Mouse (Mus musculus) stomach, embryonic 15.5 days (tissue): ENCODE data around the gene Ccdc149. TPM values are rescaled to one million over a fixed set of nuclear protein-coding genes. Genes with fewer than 3 reads are reported as not detected.
A peak's percentile ranks its signal among the peaks of the same experiment; 100 is the strongest.

Experiments
- ATAC-seq: fragments of 200-750 bp; cut with Nextera tagmentation; 2 replicates; pipeline ENCODE4 v1.8.0; 2017; ENCODE audit warnings: low read depth, moderate number of reproducible peaks, moderate TSS enrichment; ENCODE audit not compliant: insufficient read depth, low FRiP score
- H3K27ac ChIP-seq: fragments of 300-500 bp; sonication (generic); 2 replicates; pipeline ENCODE4 v1.5.1; 2015; ENCODE audit warnings: mild to moderate bottlenecking, inconsistent platforms
- H3K27me3 ChIP-seq: fragments of 300-500 bp; sonication (generic); replicated peaks from 2 replicates; pipeline ENCODE4 v1.6.1; 2015; ENCODE audit warnings: inconsistent platforms
- H3K36me3 ChIP-seq: fragments of 300-500 bp; sonication (generic); 2 replicates; pipeline ENCODE4 v1.6.1; 2015; ENCODE audit warnings: inconsistent platforms
- H3K4me1 ChIP-seq: fragments of 300-500 bp; sonication (generic); 2 replicates; pipeline ENCODE4 v1.6.1; 2015; ENCODE audit warnings: inconsistent platforms
- H3K4me2 ChIP-seq: fragments of 300-500 bp; sonication (generic); 2 replicates; pipeline ENCODE4 v1.6.1; 2015; ENCODE audit warnings: mild to moderate bottlenecking, inconsistent platforms
- H3K4me3 ChIP-seq: fragments of 300-500 bp; sonication (generic); replicated peaks from 2 replicates; pipeline ENCODE4 v1.5.1; 2015; ENCODE audit warnings: inconsistent platforms
- H3K9ac ChIP-seq: fragments of 300-500 bp; sonication (generic); 2 replicates; pipeline ENCODE4 v1.6.1; 2015; ENCODE audit warnings: inconsistent platforms
- H3K9me3 ChIP-seq: fragments of 300-500 bp; sonication (generic); 2 replicates; pipeline ENCODE4 v1.6.1; 2016; ENCODE audit warnings: inconsistent platforms
- WGBS: fragments of 180-500 bp; shearing (Covaris S2); methylation state at CpG from one replicate; pipeline ENCODE4 v1.1.7; 2015; 5-methylcytosine and 5-hydroxymethylcytosine counted together
- polyA plus RNA-seq: library from polyadenylated mRNA; unstranded; fragments of >200 nt; fragmentation: Nextera tagmentation; extraction: Ambion mirVana; gene quantifications from 2 replicates; pipeline ENCODE4 v1.2.1, GENCODE M21; 2015

The Ccdc149 gene
- polyA plus RNA-seq, 1 experiment from 2014 or later: 4.7 TPM

DNA sequence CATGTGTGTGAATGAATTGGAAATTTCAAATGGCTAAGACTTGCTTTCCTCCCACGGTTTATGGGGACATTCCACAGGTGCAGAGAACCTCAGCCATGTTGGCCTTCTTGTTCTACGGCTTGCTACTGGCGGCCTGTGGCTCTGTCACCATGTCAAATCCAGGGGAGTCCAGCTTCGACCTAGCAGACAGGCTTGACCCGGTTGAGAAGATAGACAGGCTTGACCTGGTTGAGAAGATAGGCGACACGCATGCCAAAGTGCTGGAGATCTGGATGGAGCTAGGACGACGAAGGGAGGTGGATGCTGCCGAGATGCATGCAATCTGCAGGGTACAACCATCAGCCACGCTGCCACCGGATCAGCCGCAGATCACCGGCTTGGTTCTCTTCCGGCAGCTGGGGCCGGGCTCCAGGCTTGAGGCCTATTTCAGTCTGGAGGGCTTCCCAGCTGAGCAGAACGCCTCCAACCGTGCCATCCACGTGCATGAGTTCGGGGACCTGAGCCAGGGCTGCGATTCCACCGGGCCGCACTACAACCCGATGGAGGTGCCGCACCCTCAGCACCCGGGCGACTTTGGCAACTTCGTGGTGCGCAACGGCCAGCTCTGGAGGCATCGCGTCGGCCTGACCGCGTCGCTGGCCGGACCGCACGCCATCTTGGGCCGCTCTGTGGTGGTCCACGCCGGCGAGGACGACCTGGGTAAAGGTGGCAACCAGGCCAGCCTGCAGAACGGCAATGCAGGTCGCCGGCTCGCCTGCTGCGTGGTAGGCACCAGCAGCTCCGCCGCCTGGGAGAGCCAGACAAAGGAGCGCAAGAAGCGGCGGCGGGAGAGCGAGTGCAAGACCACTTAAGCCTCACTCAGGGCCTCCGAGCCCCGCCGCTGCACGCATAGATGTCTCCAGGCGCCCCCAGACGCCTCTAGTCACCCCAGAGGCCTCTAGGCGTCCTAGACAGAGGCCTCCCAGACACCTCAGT lies 103.2 kb downstream of the Ccdc149 start:
- Histone ChIP-seq H3K27ac (no peak overlapping the region), H3K36me3 (no peaks in the 10 kb centered on the region), H3K27me3 (no peaks in the 10 kb centered on the region), H3K4me3 (no peak overlapping the region; the same call in 1 of the 2 replicates), H3K4me2 (peak overlapping the region; percentile 36), H3K9me3 (no peaks in the 10 kb centered on the region), H3K4me1 (no peaks in the 10 kb centered on the region), H3K9ac (no peak overlapping the region)
- ATAC-seq: no peak
- 53% methylated on average over 63 of the region's 63 CpGs for WGBS

DNA sequence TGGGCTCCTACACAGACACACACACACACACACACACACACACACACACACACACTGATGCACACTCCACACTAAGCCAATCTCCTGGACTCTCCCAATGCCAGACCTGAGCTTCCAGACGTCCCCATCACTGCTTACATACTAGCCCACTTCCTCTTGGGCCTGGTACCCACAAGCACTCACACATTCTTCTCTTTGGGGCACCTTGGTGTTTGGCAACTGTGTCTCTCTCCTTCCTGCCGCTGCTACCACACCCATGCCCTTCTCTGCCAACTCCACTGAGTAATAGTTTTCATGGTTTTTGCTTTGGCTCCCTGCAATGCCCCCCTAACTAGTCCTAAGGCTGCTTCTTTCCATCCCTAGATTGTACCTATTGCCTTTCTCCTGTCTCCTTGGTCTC lies 104.7 kb downstream of the Ccdc149 start:
- Histone ChIP-seq H3K9ac (no peak overlapping the region), H3K36me3 (no peaks in the 10 kb centered on the region), H3K4me1 (no peaks in the 10 kb centered on the region), H3K27ac (no peak overlapping the region), H3K27me3 (no peaks in the 10 kb centered on the region), H3K4me3 (no peak overlapping the region), H3K4me2 (no peak overlapping the region), H3K9me3 (no peaks in the 10 kb centered on the region)
- ATAC-seq: no peak
- WGBS: 77% methylated on average over 2 of the region's 2 CpGs

DNA sequence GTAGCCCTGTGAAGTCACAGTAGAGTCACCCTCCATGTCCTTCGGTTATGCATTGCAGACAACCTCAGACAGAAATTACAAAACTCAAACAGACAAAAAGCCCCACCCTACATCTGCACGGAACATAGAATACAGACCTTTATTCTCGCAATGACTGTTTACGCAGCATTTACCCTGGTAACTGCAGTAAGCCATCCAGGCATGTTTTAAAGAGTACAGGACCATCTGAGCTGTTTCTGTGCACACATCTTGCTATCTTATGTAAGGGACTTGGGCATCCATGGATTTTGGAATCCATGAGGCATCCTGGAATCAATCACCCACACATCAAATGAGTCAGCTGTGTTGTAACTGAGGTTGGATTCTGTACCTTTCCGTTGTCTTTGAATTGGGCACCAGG lies 105.4 kb downstream of the Ccdc149 start:
- no peak overlapping the region for H3K27ac ChIP-seq
- H3K36me3 ChIP-seq: no peaks in the 10 kb centered on the region
- H3K9me3 ChIP-seq: no peaks in the 10 kb centered on the region
- WGBS: 80% methylated on average over 5 of the region's 5 CpGs
- no peaks in the 10 kb centered on the region for H3K4me1 ChIP-seq
- H3K4me3 ChIP-seq: no peak overlapping the region
- H3K4me2 ChIP-seq: no peak overlapping the region
- no peak overlapping the region for H3K9ac ChIP-seq
- no peaks in the 10 kb centered on the region for H3K27me3 ChIP-seq
- ATAC-seq: no peak

DNA sequence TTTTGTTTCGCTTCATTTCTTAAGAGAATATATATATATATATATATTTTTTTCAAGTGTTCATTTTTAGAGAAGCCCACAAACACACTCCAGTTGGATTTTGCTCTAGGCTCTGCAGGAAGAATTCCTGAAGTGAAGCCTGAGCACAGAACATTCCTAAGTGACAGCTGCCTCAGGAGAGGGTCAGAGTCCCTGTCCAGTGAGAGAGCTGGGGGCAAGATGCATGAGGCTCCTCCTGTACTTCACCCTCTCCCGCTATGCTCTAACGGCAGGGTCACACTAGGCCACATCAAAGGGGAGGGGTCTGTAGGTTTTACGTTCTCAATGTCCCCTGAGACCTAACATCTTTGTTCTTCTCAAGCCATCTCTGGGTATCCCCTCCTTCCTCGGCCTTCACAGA lies 106.8 kb downstream of the Ccdc149 start:
- Histone ChIP-seq H3K4me1 (no peaks in the 10 kb centered on the region), H3K27me3 (no peaks in the 10 kb centered on the region), H3K4me3 (no peak overlapping the region), H3K27ac (no peak overlapping the region), H3K36me3 (no peaks in the 10 kb centered on the region), H3K4me2 (no peak overlapping the region), H3K9me3 (no peaks in the 10 kb centered on the region), H3K9ac (no peak overlapping the region)
- 60% methylated on average over 5 of the region's 5 CpGs for WGBS
- ATAC-seq: no peak

DNA sequence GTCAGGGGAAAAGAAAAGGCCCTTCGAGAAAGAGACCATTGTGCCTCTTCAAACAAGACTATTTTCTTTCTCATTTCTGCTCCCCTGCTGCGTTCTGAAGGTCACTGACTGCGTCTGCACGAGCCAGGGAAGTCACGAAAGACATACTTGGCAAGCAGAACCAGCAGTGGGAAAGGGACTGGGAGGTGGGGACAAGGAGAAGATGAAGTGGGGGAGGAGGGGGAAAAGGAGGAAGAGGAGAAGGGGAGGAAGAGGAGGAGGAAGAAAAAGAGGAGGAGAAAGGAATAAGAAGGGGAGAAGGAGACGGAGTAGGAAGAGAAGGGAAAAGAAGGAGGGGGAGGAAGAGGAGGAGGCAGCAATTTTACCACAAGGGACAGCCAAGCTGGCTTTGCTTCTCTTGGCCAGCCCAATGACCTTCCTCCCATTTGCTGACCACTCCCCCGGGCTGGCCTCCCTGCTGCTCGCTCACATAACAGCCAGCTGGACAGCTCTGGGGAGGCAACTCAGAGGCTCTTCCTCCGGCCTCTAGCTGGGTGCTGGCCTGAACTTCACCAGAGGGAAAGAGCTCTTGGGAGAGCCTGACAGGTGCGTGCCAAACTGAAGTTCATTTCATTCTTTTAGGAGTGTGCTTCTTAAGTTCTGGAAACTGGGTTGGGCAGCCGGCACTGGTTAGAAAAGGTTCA lies 107.7 kb downstream of the Ccdc149 start, which contains the start of gene Sod3:
Gene Sod3 (plus strand): TSS at position 324 of the 683 bp plus-strand sequence.
- ATAC-seq: peak; percentile 36
- Histone ChIP-seq H3K36me3 (no peaks in the 10 kb centered on the region), H3K4me1 (no peaks in the 10 kb centered on the region), H3K9me3 (no peaks in the 10 kb centered on the region), H3K27me3 (no peaks in the 10 kb centered on the region), H3K4me3 (no peak within 1 kb of the TSS), H3K4me2 (0 out of 2 replicates have a peak within 1 kb of the TSS, but pooled peaks have one; percentile 8), H3K9ac (no peak within 1 kb of the TSS), H3K27ac (no peak within 1 kb of the TSS)
- 22% methylated on average over 11 of the region's 11 CpGs for WGBS

DNA sequence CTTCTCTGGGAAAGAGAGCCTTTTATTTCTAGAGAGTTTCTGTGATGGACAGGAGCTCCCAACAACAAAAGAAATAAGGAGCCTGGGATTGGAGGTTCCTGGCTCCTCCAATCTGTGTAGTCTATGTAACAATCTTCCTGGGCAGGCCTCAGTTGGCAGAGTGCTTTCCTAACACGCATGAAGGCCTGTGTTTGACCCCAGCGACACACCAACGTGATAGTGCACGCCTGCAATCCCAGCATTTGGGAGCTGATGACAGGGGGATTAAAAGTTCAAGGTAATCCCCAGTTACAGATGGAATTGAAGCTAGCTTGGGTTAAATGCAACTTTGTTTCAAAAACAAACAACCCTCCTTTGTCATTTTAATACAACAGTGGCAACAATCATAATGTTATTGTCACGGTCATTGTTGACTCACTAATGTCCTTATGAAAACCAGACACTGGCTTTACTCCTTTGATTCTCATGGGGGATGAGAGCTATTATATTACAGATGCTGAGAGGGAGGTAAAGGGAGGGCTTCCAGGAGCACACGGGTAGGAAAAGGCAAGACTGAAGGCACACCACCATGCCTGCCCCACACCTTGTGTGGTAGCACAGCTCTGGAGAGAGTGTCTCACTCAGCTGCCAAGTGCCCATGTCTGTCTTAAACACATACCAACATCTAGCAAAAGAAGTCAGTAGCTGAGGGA lies 108.4 kb downstream of the Ccdc149 start:
- Histone ChIP-seq H3K9me3 (no peaks in the 10 kb centered on the region), H3K4me1 (no peaks in the 10 kb centered on the region), H3K27me3 (no peaks in the 10 kb centered on the region), H3K27ac (no peak overlapping the region), H3K4me2 (no peak overlapping the region), H3K9ac (no peak overlapping the region), H3K36me3 (no peaks in the 10 kb centered on the region), H3K4me3 (no peak overlapping the region)
- WGBS: 71% methylated on average over 6 of the region's 6 CpGs
- ATAC-seq: no peak

DNA sequence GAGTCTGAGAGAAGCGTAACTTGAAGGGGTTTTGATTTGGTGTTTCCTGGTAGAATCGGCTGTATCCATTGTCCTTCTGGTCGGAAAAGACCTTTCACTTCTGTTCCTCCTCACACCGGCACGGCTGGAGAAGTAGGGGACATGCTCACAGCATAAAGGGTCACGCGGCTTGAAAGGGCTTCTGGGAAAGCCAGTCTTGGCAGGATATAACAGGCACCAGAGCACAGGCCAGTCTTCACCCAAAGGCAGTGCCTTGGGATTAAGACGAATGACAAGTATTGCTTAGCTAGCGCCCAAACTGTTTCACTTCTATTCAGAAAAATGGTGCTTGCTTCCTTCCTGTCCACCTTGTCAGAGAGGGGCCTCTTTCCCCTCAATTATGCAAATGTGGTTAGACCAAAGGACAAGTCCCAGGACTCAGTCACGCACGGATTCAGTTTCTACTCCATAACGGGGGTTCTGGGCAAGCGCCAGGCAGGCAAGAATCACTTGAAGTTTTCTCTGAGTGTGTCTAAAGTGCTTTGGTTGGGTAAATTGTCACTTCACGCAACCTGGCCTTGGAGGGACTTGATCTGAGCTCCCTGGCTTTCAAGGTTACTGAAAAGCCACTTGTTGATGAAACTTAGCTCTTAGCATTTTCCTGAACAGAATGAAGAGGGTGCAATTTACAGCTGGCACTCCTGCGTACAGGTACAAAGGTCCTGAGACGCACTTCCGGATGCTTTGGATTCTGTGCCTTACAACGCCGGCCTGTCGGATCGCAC lies 110.9 kb downstream of the Ccdc149 start:
- peak overlapping the region; percentile 14; the same call in 1 of the 2 replicates for H3K4me2 ChIP-seq
- no peak overlapping the region for H3K4me3 ChIP-seq
- no peaks in the 10 kb centered on the region for H3K9me3 ChIP-seq
- H3K4me1 ChIP-seq: no peaks in the 10 kb centered on the region
- ATAC-seq: no peak
- H3K27me3 ChIP-seq: no peaks in the 10 kb centered on the region
- 56% methylated on average over 21 of the region's 21 CpGs for whole genome bisulfite sequencing
- no peak overlapping the region for H3K9ac ChIP-seq
- no peaks in the 10 kb centered on the region for H3K36me3 ChIP-seq
- no peak overlapping the region for H3K27ac ChIP-seq

DNA sequence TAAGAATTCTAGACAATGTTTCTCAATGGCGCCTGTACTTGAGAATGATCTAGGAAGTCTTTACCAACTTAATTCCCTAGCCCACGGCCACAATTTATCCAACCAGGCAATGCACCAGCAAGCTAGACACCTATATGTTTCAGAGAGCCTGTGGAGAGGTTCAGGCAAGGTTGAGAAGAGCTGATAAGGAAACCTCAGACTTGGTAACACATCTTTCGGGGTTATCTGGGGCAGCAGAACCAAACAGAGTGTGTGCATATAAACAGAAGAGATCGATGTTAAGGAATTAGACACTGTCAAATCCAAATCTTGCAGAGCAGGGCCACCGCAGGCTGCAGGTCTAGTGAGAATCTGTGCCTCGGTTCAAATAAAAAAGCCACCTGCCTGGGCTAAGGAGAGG lies 113.2 kb downstream of the Ccdc149 start:
- H3K9me3 ChIP-seq: no peaks in the 10 kb centered on the region
- H3K27ac ChIP-seq: no peak overlapping the region
- no peaks in the 10 kb centered on the region for H3K27me3 ChIP-seq
- ATAC-seq: no peak
- H3K4me2 ChIP-seq: no peak overlapping the region
- no peak overlapping the region for H3K9ac ChIP-seq
- H3K36me3 ChIP-seq: no peaks in the 10 kb centered on the region
- WGBS: 53% methylated on average over 6 of the region's 6 CpGs
- H3K4me1 ChIP-seq: no peaks in the 10 kb centered on the region
- no peak overlapping the region for H3K4me3 ChIP-seq

DNA sequence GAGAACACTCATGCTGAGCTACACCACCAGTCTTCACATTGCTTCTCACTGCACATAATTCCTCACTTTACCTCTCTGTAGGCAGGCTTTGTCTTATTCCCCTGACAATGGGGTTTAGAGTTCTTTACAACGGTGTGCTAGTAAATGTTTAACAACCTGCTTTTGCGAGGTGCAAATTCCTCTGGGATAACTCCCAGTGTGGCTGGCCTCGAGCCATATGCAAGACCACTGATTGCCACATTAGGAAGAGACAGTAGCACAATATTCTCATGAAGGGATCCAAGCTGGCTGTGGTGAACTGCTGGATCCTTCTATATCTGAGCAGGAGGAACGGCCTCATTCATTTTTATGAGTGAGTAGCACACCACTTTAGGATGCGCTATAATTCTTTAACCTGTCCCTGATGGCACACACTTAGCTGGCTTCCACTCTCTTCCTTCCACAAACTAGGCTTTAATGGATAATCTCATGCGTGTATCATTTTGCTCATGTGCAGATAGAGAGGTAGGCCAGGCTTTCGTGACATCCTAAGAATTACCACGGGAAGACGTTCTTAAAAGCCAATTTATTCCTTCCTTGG lies 114.1 kb downstream of the Ccdc149 start:
- H3K36me3 ChIP-seq: no peaks in the 10 kb centered on the region
- WGBS: 55% methylated on average over 9 of the region's 9 CpGs
- no peaks in the 10 kb centered on the region for H3K9me3 ChIP-seq
- H3K9ac ChIP-seq: no peak overlapping the region
- no peak overlapping the region for H3K27ac ChIP-seq
- H3K4me1 ChIP-seq: no peaks in the 10 kb centered on the region
- ATAC-seq: no peak
- H3K4me2 ChIP-seq: no peak overlapping the region
- no peaks in the 10 kb centered on the region for H3K27me3 ChIP-seq
- no peak overlapping the region for H3K4me3 ChIP-seq

DNA sequence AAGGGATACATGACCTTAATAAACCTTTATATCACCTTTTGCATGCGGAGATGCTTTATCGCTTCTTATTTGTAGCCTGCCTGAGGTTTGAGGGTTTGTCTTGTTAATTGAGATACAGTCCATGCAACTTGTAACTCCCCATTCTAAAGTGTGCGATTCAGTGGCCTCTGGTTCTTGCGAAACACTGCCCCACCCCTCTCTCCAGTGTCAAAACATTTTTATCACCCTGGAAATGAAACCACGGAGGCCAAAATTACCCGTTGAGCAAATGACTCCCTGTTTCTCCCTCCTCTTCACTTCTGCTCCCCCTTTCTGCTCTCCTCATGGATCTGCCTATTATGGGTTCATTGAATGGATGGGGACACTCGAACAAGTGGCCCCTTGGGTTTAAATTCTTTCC lies 115.7 kb downstream of the Ccdc149 start:
- Histone ChIP-seq H3K9me3 (no peaks in the 10 kb centered on the region), H3K4me2 (no peak overlapping the region), H3K27me3 (no peaks in the 10 kb centered on the region), H3K9ac (no peak overlapping the region), H3K4me1 (no peaks in the 10 kb centered on the region), H3K27ac (no peak overlapping the region), H3K36me3 (no peaks in the 10 kb centered on the region), H3K4me3 (no peak overlapping the region)
- WGBS: 70% methylated on average over 7 of the region's 7 CpGs
- no peak for ATAC-seq

DNA sequence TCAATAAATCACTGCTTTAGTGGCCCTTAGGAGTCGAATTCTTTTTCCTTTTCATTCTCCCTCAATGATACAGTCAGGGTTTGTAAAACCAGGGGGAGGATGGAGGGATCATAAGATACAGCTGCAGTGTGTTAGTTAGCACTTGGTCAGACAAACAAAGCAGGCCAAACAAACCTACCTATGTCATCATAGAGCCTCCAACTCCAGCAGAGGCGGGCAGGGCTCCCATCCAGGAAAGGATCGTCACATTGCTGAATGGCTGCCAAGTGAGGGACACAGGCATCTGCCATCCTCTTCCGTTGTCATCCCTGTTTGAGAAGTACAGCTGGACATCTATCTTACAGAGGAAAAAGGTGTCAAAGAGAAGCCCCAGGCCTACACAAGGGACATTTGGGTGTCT lies 116.9 kb downstream of the Ccdc149 start:
- no peak for ATAC-seq
- whole genome bisulfite sequencing: 77% methylated on average over 4 of the region's 4 CpGs
- H3K4me3 ChIP-seq: no peak overlapping the region

More for the DNA sequence above, 116.9 kb downstream of the Ccdc149 start:
- Histone ChIP-seq H3K27ac (no peak overlapping the region), H3K36me3 (no peaks in the 10 kb centered on the region), H3K4me1 (no peaks in the 10 kb centered on the region), H3K9me3 (no peaks in the 10 kb centered on the region), H3K4me2 (no peak overlapping the region), H3K27me3 (no peaks in the 10 kb centered on the region), H3K9ac (no peak overlapping the region)
